ENCODE assay signal across 23 mouse cellular contexts in the genomic region with DNA sequence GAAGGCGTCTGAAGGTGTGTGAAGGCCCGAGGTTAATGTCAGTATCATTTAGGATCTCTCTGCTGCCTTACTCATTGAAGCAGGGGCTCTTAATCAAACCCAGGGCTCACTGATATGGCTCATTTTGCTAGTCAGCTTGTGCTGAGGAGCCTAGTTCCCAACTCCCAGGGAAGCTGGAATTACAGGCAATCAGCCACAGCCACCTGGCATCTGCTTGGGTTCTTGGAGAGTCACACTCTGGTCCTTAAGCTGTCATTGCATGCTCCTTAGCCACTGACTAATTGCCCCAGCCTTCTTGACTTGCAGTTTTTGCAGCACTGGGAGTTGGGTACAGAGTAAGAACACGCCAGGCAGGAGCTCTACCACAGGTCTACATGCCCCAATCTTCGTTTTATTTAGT. TPM values are rescaled to one million over a fixed set of nuclear protein-coding genes. Genes with fewer than 3 reads are reported as not detected.
DNase-seq lines count a peak whose midpoint lies in the region; ATAC-seq lines count a peak whose summit lies in the region.
"Had no signal": no experiment of that assay in that cellular context is flagged by ENCODE, and none has a peak within 500 bp of the region (broad histone marks: within the 10 kb centered on the region; RNA-seq: fewer than 3 reads in every experiment).

No protein-coding gene starts in this region.

- H3K27ac ChIP-seq in limb, embryonic 10.5 days = peak overlapping the region; percentile 62
- H3K27ac ChIP-seq: embryonic facial prominence, embryonic 12.5 days; forebrain, embryonic 13.5 days; hindbrain, embryonic 12.5 days had no signal

- no peak for ATAC-seq in erythroid progenitor cell, adult 5-6 weeks (replicated peaks; ENCODE audit: low FRiP score, poor library complexity, severe bottlenecking)
- ATAC-seq: activated CD4-positive, CD25-positive, alpha-beta regulatory T cell, adult 4 months; forebrain, embryonic 13.5 days; forebrain, postnatal 0 days; hindbrain, embryonic 16.5 days; inflammation-experienced regulatory T-cells, adult 6 months; intestine, postnatal 0 days; Patski had no signal

- WGBS in limb, embryonic 10.5 days = 76% methylated on average over 4 of the region's 4 CpGs

- intact Hi-C loops in left cerebral cortex, postnatal 4 days (cut with DNase I) = loop anchor here (10.0 kb wide), 1 partner anchor 408 kb away; no protein-coding TSS in a partner anchor

- no peak overlapping the region for H3K4me3 ChIP-seq in limb, embryonic 10.5 days
- H3K4me3 ChIP-seq: embryonic facial prominence, embryonic 12.5 days; forebrain, embryonic 13.5 days; hindbrain, embryonic 12.5 days had no signal

- no peaks in the 10 kb centered on the region for H3K27me3 ChIP-seq in limb, embryonic 10.5 days (ENCODE audit: low read depth, poor library complexity, severe bottlenecking)
- H3K27me3 ChIP-seq: CH12.LX; embryonic facial prominence, embryonic 12.5 days; forebrain, embryonic 13.5 days; hindbrain, embryonic 12.5 days; Patski had no signal

- DNase-seq in cerebellum, postnatal 14 days = peak; percentile 38 to 49
- DNase-seq in cerebellum, adult 8-10 months = no peak
- DNase-seq in left cerebral cortex, postnatal 4 days = peak; percentile 44
- no peak for DNase-seq in left cerebral cortex, adult 8-10 months (ENCODE audit: low spot score in 2 of 2)
- DNase-seq in gastrocnemius, adult 8-10 months (ENCODE audit: low spot score in 2 of 2) = peak; percentile 25 to 27
- peak; percentile 57 for DNase-seq in limb, embryonic 10.5 days (ENCODE audit: low spot score)
- DNase-seq in kidney, adult 9 months = no peak
- DNase-seq: adrenal gland, postnatal 14 days; cerebellum, adult 11-12 months; forebrain, postnatal 0 days; heart, postnatal 10 days; heart, postnatal 4 days had no signal

- H3K36me3 ChIP-seq in limb, embryonic 10.5 days = no peaks in the 10 kb centered on the region
- H3K36me3 ChIP-seq: embryonic facial prominence, embryonic 12.5 days; hindbrain, embryonic 12.5 days had no signal

- no peaks in the 10 kb centered on the region for H3K9me3 ChIP-seq in limb, embryonic 10.5 days (replicated peaks)
- H3K9me3 ChIP-seq: embryonic facial prominence, embryonic 12.5 days; forebrain, embryonic 13.5 days; hindbrain, embryonic 12.5 days had no signal

- H3K4me1 ChIP-seq in limb, embryonic 10.5 days = peaks cover 57% of the 10 kb centered on the region

RNA-seq across cellular contexts. Expression of gene Dtnbp1, which starts 34.5 kb away (rescaled TPM):
- total RNA-seq in left cerebral cortex, postnatal 4 days (2021) = 10 to 100 TPM; 73.2 to 80.5 TPM
- total RNA-seq in left cerebral cortex, adult 8-10 months (2022) = 10 to 100 TPM; 77.5 to 93.8 (median 81.3) TPM
- 10 to 100 TPM; 65.6 to 74.7 (median 66.2) TPM for total RNA-seq in gastrocnemius, adult 8-10 months (2022)
- polyA plus RNA-seq in limb, embryonic 10.5 days (2016; fragmentation: Nextera tagmentation; extraction: Ambion mirVana) = 91.3 and 100 TPM in 2 replicates
- total RNA-seq in erythroid progenitor cell, adult 5-6 weeks (2015; ENCODE audit: low replicate concordance) = 31.7 and 34.4 TPM in 2 replicates
- total RNA-seq in erythroid progenitor cell, adult 5-6 weeks (2017; ENCODE audit: low replicate concordance) = 14.3 and 17.6 TPM in 2 replicates

RNA-seq across cellular contexts. Expression of gene Gm9817, which starts 42.1 kb away (rescaled TPM):
- under 1 TPM; 0.18 to 0.20 TPM for total RNA-seq in left cerebral cortex, postnatal 4 days (2021)
- under 1 TPM in 2 of 4 experiments, not detected in 2; 0.15 to 0.21 TPM for total RNA-seq in left cerebral cortex, adult 8-10 months (2022)
- total RNA-seq in gastrocnemius, adult 8-10 months (2022) = under 1 TPM in 2 of 4 experiments, not detected in 2; 0.12 to 0.22 TPM
- polyA plus RNA-seq in limb, embryonic 10.5 days (2016; fragmentation: Nextera tagmentation; extraction: Ambion mirVana) = not detected in 2 replicates
- total RNA-seq in erythroid progenitor cell, adult 5-6 weeks (2015; ENCODE audit: low replicate concordance) = not detected in 2 replicates
- total RNA-seq in erythroid progenitor cell, adult 5-6 weeks (2017; ENCODE audit: low replicate concordance) = not detected in 2 replicates
- total RNA-seq: adrenal gland, postnatal 14 days; CH12.LX; forebrain, postnatal 0 days; granulocyte monocyte progenitor cell, adult 5-6 weeks had no signal
- polyA plus RNA-seq: embryonic facial prominence, embryonic 12.5 days; forebrain, embryonic 13.5 days; forebrain, postnatal 0 days; hindbrain, embryonic 12.5 days; Patski had no signal

Comparison
In these comparisons a context has a peak if more than half of its experiments do, and no peak if none do; other contexts are left out.
1. DNase-seq: peak in cerebellum, postnatal 14 days (2 of 2), left cerebral cortex, postnatal 4 days (single experiment), gastrocnemius, adult 8-10 months (2 of 2) and limb, embryonic 10.5 days (single experiment); none in cerebellum, adult 8-10 months (single experiment), left cerebral cortex, adult 8-10 months (0 of 2) and kidney, adult 9 months (single experiment).